Mouse (Mus musculus) embryonic facial prominence, embryonic 12.5 days (tissue): ENCODE data around the gene Klrc3. TPM values are rescaled to one million over a fixed set of nuclear protein-coding genes. Genes with fewer than 3 reads are reported as not detected.

ENCODE experiments used
- microRNA-seq: library from miRNA; unstranded; fragments of <30 nt; microRNA quantifications from one replicate; pipeline ENCODE4, GENCODE M21; 2017
- polyA plus RNA-seq: library from polyadenylated mRNA; unstranded; fragments of >200 nt; fragmentation: Nextera tagmentation; extraction: Ambion mirVana; gene quantifications from 2 replicates; pipeline ENCODE4 v1.2.1, GENCODE M21; 2016

Gene Klrc3
- polyA plus RNA-seq, 1 experiment from 2014 or later, result not detected

Small RNA genes lying within 50 kb of the gene (microRNA-seq; reads per million reads assigned to microRNA genes)
- not detected for gene Mir680-1

Other genes with a start within 250 kb of the Klrc3 start
- 5.0 and 6.0 TPM in 2 replicates for gene Clec1b, start 246.0 kb downstream of the Klrc3 start, polyA plus RNA-seq
- 0.13 and 0.14 TPM in 2 replicates for gene Clec9a, start 234.5 kb downstream of the Klrc3 start, polyA plus RNA-seq
- gene Clec1a, start 191.3 kb downstream of the Klrc3 start, polyA plus RNA-seq, result 1.9 TPM in 2 replicates
- 0.04 TPM in 1 of 2 replicates, not detected in the other for gene Olr1, start 136.2 kb downstream of the Klrc3 start, polyA plus RNA-seq
- not detected in 2 replicates for gene Tmem52b, start 130.8 kb downstream of the Klrc3 start, polyA plus RNA-seq
- 56.4 and 56.6 TPM in 2 replicates for gene Gabarapl1, start 110.2 kb downstream of the Klrc3 start, polyA plus RNA-seq
- gene Klre1, start 65.4 kb downstream of the Klrc3 start, polyA plus RNA-seq, result not detected in 2 replicates
- gene Klrd1, start 51.6 kb downstream of the Klrc3 start, polyA plus RNA-seq, result 0.32 TPM in 1 of 2 replicates, not detected in the other
- gene Klrk1, start 19.5 kb downstream of the Klrc3 start, polyA plus RNA-seq, result 0.05 and 0.14 TPM in 2 replicates
- gene Klrc2, start 17.4 kb upstream of the Klrc3 start, polyA plus RNA-seq, result not detected in 2 replicates
- gene Klrc1, start 35.6 kb upstream of the Klrc3 start, polyA plus RNA-seq, result not detected in 2 replicates
- gene Klri1, start 73.8 kb upstream of the Klrc3 start, polyA plus RNA-seq, result not detected in 2 replicates
- gene Klri2, start 97.1 kb upstream of the Klrc3 start, polyA plus RNA-seq, result not detected in 2 replicates
- not detected in 2 replicates for gene Gm156, start 140.9 kb upstream of the Klrc3 start, polyA plus RNA-seq
- gene Gm17631, start 219.3 kb upstream of the Klrc3 start, polyA plus RNA-seq, result not detected in 2 replicates
- gene Klra17, start 233.3 kb upstream of the Klrc3 start, polyA plus RNA-seq, result not detected in 2 replicates